Mouse (Mus musculus): ENCODE data around the gene Barhl2. TPM values are rescaled to one million over a fixed set of nuclear protein-coding genes. Genes with fewer than 3 reads are reported as not detected.

Barhl2 gene
- polyA plus RNA-seq, 2 experiments: 0.06 TPM; not detected in 1

DNA sequence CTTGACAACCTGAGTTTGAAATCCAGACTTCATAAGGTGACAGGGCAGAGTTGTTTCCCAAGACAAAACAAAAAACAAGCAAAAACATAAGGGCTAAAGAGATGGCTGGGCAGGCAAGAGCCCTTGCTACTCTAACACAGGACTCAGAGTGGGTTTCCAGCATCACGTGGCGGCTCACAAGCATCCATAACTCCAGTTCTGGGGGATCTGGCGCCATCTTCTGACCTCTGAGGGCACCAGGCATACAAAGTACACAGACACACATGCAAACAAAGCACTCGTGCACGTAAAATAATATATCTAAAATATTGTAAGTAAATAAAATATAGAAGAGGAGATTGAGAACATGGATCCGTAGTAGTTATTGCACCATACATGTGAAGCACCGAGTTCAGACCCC, 31.9 kb downstream of the Barhl2 start:
- H3K4me2 ChIP-seq (replicated peaks; ENCODE audit: low read depth, low read length, severe bottlenecking): no peak overlapping the region
- DNase-seq (ENCODE audit: low spot score): no peak
- no peak overlapping the region for H3K27ac ChIP-seq (replicated peaks; ENCODE audit: low read depth, low read length)
- no peaks in the 10 kb centered on the region for H3K9me3 ChIP-seq (ENCODE audit: control insufficient read depth, low read length)
- 72% methylated on average over 7 of the region's 7 CpGs for WGBS
- ATAC-seq (ENCODE audit: low FRiP score, low read depth): no peak
- no peak overlapping the region for H3K9ac ChIP-seq (ENCODE audit: low read depth, low read length, severe bottlenecking)
- H3K27me3 ChIP-seq (ENCODE audit: control insufficient read depth, insufficient read depth, low read length): no peaks in the 10 kb centered on the region
- H3K36me3 ChIP-seq (ENCODE audit: control insufficient read depth, insufficient read depth, low read length): no peaks in the 10 kb centered on the region
- H3K4me3 ChIP-seq (replicated peaks; ENCODE audit: low read length): no peak overlapping the region
- no peaks in the 10 kb centered on the region for H3K4me1 ChIP-seq (ENCODE audit: control insufficient read depth, insufficient read depth, low read length)
- no peak for TF ChIP-seq POLR2A (IDR thresholded peaks at IDR 0.05; ENCODE audit: borderline replicate concordance, extremely low read depth, insufficient read depth, insufficient read length)

DNA sequence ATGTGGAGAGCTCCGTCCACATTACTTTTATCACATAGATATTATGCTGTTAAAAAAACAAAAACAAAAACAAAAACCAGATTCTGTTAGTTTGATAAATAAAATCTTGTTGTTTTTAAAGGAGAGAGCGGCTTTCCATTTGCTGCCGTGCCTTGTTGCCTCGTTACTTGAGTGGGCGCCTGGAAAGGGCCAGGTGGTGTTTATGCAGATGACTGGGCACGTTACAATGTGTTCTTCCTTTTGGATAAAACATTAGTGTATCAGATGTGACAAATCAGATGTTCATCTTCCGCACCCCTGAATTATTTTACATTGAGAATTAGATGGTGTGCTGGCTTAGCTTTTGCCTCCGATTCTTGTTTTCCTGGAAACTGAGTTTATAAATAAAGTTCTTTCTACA, 37.1 kb downstream of the Barhl2 start:
- Histone ChIP-seq H3K36me3 (ENCODE audit: control insufficient read depth, insufficient read depth, low read length) (no peaks in the 10 kb centered on the region), H3K9ac (ENCODE audit: low read depth, low read length, severe bottlenecking) (no peak overlapping the region), H3K27ac (replicated peaks; ENCODE audit: low read depth, low read length) (no peak overlapping the region), H3K9me3 (ENCODE audit: control insufficient read depth, low read length) (no peaks in the 10 kb centered on the region), H3K27me3 (ENCODE audit: control insufficient read depth, insufficient read depth, low read length) (no peaks in the 10 kb centered on the region), H3K4me1 (ENCODE audit: control insufficient read depth, insufficient read depth, low read length) (no peaks in the 10 kb centered on the region), H3K4me2 (replicated peaks; ENCODE audit: low read depth, low read length, severe bottlenecking) (no peak overlapping the region), H3K4me3 (replicated peaks; ENCODE audit: low read length) (no peak overlapping the region)
- TF ChIP-seq POLR2A (IDR thresholded peaks at IDR 0.05; ENCODE audit: borderline replicate concordance, extremely low read depth, insufficient read depth, insufficient read length): no peak
- DNase-seq (ENCODE audit: low spot score) (no peak), ATAC-seq (ENCODE audit: low FRiP score, low read depth) (no peak)
- WGBS: 72% methylated on average over 8 of the region's 8 CpGs

DNA sequence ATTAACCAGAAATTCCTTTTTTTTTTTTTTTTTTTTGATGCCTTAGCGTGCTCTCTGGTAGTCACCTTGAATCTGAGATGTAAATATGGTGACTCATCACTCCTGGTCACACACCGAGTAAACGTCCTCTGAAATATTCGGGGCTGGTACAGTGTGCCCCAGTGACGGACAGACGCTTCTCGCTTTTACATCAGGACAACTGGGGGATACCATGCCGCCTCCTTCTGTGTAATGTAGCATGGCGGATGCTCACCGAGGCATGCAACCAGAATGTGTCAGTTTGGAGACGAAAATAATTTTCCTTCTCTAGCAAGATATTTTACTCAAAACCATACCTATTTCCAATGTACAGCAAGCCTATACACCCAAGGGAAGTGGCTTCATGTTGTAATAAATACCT, 37.6 kb downstream of the Barhl2 start:
- no peak overlapping the region for H3K4me3 ChIP-seq (replicated peaks; ENCODE audit: low read length)
- TF ChIP-seq POLR2A (IDR thresholded peaks at IDR 0.05; ENCODE audit: borderline replicate concordance, extremely low read depth, insufficient read depth, insufficient read length): no peak
- DNase-seq (ENCODE audit: low spot score) (no peak), ATAC-seq (ENCODE audit: low FRiP score, low read depth) (no peak)
- no peak overlapping the region for H3K9ac ChIP-seq (ENCODE audit: low read depth, low read length, severe bottlenecking)
- no peak overlapping the region for H3K4me2 ChIP-seq (replicated peaks; ENCODE audit: low read depth, low read length, severe bottlenecking)
- H3K36me3 ChIP-seq (ENCODE audit: control insufficient read depth, insufficient read depth, low read length): no peaks in the 10 kb centered on the region
- no peaks in the 10 kb centered on the region for H3K9me3 ChIP-seq (ENCODE audit: control insufficient read depth, low read length)
- H3K27me3 ChIP-seq (ENCODE audit: control insufficient read depth, insufficient read depth, low read length): no peaks in the 10 kb centered on the region
- WGBS: 92% methylated on average over 11 of the region's 11 CpGs
- no peak overlapping the region for H3K27ac ChIP-seq (replicated peaks; ENCODE audit: low read depth, low read length)
- no peaks in the 10 kb centered on the region for H3K4me1 ChIP-seq (ENCODE audit: control insufficient read depth, insufficient read depth, low read length)

DNA sequence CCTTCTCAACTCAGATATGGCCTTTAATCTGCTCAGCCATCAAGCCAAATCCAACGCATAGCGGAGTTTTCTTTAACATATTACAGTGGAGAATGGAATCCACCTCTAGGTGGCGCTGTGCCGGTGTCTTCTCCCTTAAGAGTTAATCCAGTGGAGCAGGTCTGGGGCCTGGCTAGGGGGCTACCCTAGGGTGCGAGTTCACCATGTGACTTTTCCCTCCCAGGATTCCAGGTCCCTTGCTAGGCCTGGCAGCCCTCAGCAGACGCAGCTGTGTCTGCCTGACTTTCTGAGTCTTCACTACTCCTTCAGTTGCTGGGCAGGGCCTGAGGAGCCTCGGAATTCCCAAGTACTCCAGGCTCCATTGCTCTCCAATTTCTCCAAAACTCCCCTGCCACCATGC, 40.8 kb downstream of the Barhl2 start:
- no peak overlapping the region for H3K27ac ChIP-seq (replicated peaks; ENCODE audit: low read depth, low read length)
- no peak overlapping the region for H3K9ac ChIP-seq (ENCODE audit: low read depth, low read length, severe bottlenecking)
- 33% methylated on average over 7 of the region's 7 CpGs for WGBS
- H3K9me3 ChIP-seq (ENCODE audit: control insufficient read depth, low read length): no peaks in the 10 kb centered on the region
- H3K4me2 ChIP-seq (replicated peaks; ENCODE audit: low read depth, low read length, severe bottlenecking): no peak overlapping the region
- no peak for DNase-seq (ENCODE audit: low spot score)
- H3K4me3 ChIP-seq (replicated peaks; ENCODE audit: low read length): no peak overlapping the region
- no peak for ATAC-seq (ENCODE audit: low FRiP score, low read depth)
- no peaks in the 10 kb centered on the region for H3K36me3 ChIP-seq (ENCODE audit: control insufficient read depth, insufficient read depth, low read length)
- H3K4me1 ChIP-seq (ENCODE audit: control insufficient read depth, insufficient read depth, low read length): no peaks in the 10 kb centered on the region
- no peak for TF ChIP-seq POLR2A (IDR thresholded peaks at IDR 0.05; ENCODE audit: borderline replicate concordance, extremely low read depth, insufficient read depth, insufficient read length)
- no peaks in the 10 kb centered on the region for H3K27me3 ChIP-seq (ENCODE audit: control insufficient read depth, insufficient read depth, low read length)

DNA sequence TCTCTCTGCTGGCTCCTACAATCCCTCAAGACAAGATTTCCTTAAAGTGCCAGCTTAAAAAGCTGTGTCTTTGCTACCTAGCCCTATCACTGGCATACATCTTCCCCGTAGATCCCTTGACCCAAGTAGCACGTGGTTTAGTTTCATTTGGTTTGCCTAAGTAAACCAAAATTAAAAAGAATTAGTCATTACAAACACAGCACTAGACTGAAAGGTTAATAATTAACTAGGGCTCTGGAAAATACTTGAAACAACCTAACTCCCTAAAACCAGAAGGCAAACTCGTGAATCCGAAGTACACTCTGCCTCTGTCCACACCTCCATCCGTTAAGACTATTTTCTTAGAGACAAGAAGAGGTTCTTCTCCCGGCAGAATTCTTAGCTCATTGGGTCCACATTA, 41.4 kb downstream of the Barhl2 start:
- Histone ChIP-seq H3K4me2 (replicated peaks; ENCODE audit: low read depth, low read length, severe bottlenecking) (no peak overlapping the region), H3K4me3 (replicated peaks; ENCODE audit: low read length) (no peak overlapping the region), H3K27ac (replicated peaks; ENCODE audit: low read depth, low read length) (no peak overlapping the region), H3K9ac (ENCODE audit: low read depth, low read length, severe bottlenecking) (no peak overlapping the region), H3K9me3 (ENCODE audit: control insufficient read depth, low read length) (no peaks in the 10 kb centered on the region), H3K36me3 (ENCODE audit: control insufficient read depth, insufficient read depth, low read length) (no peaks in the 10 kb centered on the region), H3K27me3 (ENCODE audit: control insufficient read depth, insufficient read depth, low read length) (no peaks in the 10 kb centered on the region), H3K4me1 (ENCODE audit: control insufficient read depth, insufficient read depth, low read length) (no peaks in the 10 kb centered on the region)
- WGBS: 75% methylated on average over 6 of the region's 6 CpGs
- no peak for TF ChIP-seq POLR2A (IDR thresholded peaks at IDR 0.05; ENCODE audit: borderline replicate concordance, extremely low read depth, insufficient read depth, insufficient read length)
- no peak for DNase-seq (ENCODE audit: low spot score)
- ATAC-seq (ENCODE audit: low FRiP score, low read depth): no peak

DNA sequence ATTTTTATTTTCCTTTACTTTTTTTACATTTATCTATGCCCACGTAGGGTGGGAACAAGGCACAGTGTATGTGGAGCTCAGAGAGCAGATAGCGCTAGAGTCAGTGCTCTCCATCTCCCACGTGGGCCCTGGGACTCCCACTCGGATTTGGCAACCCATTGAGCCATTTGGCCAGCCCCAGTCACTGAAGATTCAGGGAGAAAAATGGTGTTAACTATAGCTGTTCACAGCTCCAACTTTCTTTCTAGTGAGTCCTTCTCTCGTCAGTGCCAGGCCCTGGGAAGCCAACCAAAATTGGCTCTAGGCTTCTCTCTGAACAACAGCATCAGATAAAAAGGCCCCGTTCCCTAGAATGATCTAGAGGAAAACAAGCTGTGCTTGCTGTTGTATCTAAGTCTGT, 42.2 kb downstream of the Barhl2 start:
- no peak for TF ChIP-seq POLR2A (IDR thresholded peaks at IDR 0.05; ENCODE audit: borderline replicate concordance, extremely low read depth, insufficient read depth, insufficient read length)
- H3K4me3 ChIP-seq (replicated peaks; ENCODE audit: low read length): no peak overlapping the region
- no peak for DNase-seq (ENCODE audit: low spot score)
- WGBS: 78% methylated on average over 6 of the region's 6 CpGs
- H3K4me1 ChIP-seq (ENCODE audit: control insufficient read depth, insufficient read depth, low read length): no peaks in the 10 kb centered on the region
- H3K27ac ChIP-seq (replicated peaks; ENCODE audit: low read depth, low read length): no peak overlapping the region
- no peaks in the 10 kb centered on the region for H3K9me3 ChIP-seq (ENCODE audit: control insufficient read depth, low read length)
- no peak for ATAC-seq (ENCODE audit: low FRiP score, low read depth)
- H3K27me3 ChIP-seq (ENCODE audit: control insufficient read depth, insufficient read depth, low read length): no peaks in the 10 kb centered on the region
- H3K4me2 ChIP-seq (replicated peaks; ENCODE audit: low read depth, low read length, severe bottlenecking): no peak overlapping the region
- H3K9ac ChIP-seq (ENCODE audit: low read depth, low read length, severe bottlenecking): no peak overlapping the region
- H3K36me3 ChIP-seq (ENCODE audit: control insufficient read depth, insufficient read depth, low read length): no peaks in the 10 kb centered on the region

All from limb, embryonic 14.5 days (tissue).